Mouse (Mus musculus): ENCODE measurements around the gene Alg10b. TPM values are rescaled to one million over a fixed set of nuclear protein-coding genes. Genes with fewer than 3 reads are reported as not detected.

The Alg10b gene
- polyA plus RNA-seq (2012; rRNA removed): 37.8 and 39.6 TPM in 2 replicates

DNA sequence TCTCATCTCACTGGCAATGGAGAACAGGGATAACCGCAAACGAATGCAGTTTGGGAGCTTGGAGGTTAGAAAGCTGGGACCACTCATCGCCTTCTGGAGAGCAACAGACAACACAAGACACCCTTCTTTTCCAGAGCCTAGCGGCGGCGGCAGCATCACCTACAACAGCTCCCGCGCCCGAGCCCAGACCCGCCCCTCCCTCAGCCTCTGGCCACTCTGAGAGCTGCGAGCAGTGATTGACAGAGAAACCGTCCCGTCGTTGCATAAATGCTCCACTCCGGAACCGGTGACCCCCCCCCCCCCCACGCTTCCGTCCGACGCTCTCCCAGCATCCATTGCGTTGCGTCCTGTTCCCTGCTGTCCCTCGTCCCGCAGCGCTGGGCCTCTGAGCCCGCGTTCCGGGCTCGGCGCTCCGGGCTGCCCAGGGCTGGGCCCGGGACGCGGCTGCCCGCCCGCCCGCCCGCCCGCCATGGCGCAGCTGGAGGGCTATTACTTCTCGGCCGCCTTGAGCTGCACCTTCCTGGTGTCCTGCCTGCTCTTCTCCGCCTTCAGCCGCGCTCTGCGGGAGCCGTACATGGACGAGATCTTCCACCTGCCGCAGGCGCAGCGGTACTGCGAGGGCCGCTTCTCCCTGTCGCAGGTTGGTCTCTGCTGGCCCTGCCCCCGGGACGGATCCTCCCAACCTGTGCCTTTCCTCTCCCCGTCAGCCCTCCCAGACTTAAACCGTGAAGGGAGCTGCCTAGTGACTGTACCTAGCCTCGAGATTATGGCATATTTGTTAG, at the start of gene Alg10b:
Alg10b (plus strand) TSS at position 343 of the 782 bp plus-strand sequence.

